Comparison of ENCODE assay signal across 10 mouse cellular contexts in genomic region chr5:77267441-77267840, GRCm38 (mm10). TPM values are rescaled to one million over a fixed set of nuclear protein-coding genes. Genes with fewer than 3 reads are reported as not detected.
A peak's percentile ranks its signal among the peaks of the same experiment; 100 is the strongest.
DNase-seq lines count a peak whose midpoint lies in the region; ATAC-seq and TF ChIP-seq lines count a peak whose summit lies in the region.
"Had no signal": no experiment of that assay in that cellular context is flagged by ENCODE, and none has a peak within 500 bp of the region (broad histone marks: within the 10 kb centered on the region; RNA-seq: fewer than 3 reads in every experiment).

No protein-coding gene starts in this region.

- no peaks in the 10 kb centered on the region for H3K27me3 ChIP-seq in heart, embryonic 10.5 days (ENCODE audit: insufficient read depth, poor library complexity, severe bottlenecking)
- H3K27me3 ChIP-seq in ES-Bruce4 (ENCODE audit: control insufficient read depth, insufficient read depth, low read length, poor library complexity, severe bottlenecking) = no peaks in the 10 kb centered on the region
- H3K27me3 ChIP-seq in hindbrain, embryonic 11.5 days (ENCODE audit: control insufficient read depth, insufficient read depth, low read length) = peaks cover 5% of the 10 kb centered on the region; the same call in 1 of the 2 replicates
- no peaks in the 10 kb centered on the region for H3K27me3 ChIP-seq in liver, embryonic 16.5 days (ENCODE audit: control insufficient read depth, insufficient read depth, low read depth, low read length)

- H3K4me2 ChIP-seq in hindbrain, embryonic 11.5 days (replicated peaks; ENCODE audit: low read depth, low read length) = peak overlapping the region; percentile 81; the same call in 1 of the 2 replicates
- peak overlapping the region; percentile 98 for H3K4me2 ChIP-seq in liver, embryonic 16.5 days (ENCODE audit: low read depth, low read length)

- ATAC-seq in hindbrain, embryonic 11.5 days (ENCODE audit: low FRiP score) = no peak
- ATAC-seq in liver, embryonic 16.5 days (ENCODE audit: low read depth) = no peak

- DNase-seq in heart, embryonic 10.5 days (ENCODE audit: low spot score) = no peak
- DNase-seq in heart, adult 11 months = no peak
- DNase-seq in hindbrain, embryonic 11.5 days (ENCODE audit: low spot score) = no peak
- DNase-seq in left cerebral cortex, postnatal 4 days = no peak
- DNase-seq in cerebellum, postnatal 25 days = no peak
- no peak for DNase-seq in urinary bladder, postnatal 25 days (ENCODE audit: low spot score)

- H3K4me1 ChIP-seq in heart, embryonic 10.5 days = peaks cover 9% of the 10 kb centered on the region
- H3K4me1 ChIP-seq in ES-Bruce4 (ENCODE audit: control insufficient read depth, insufficient read depth, low read length) = no peaks in the 10 kb centered on the region
- no peaks in the 10 kb centered on the region for H3K4me1 ChIP-seq in hindbrain, embryonic 11.5 days (replicated peaks; ENCODE audit: control insufficient read depth, insufficient read depth, low read length)
- peaks cover 5% of the 10 kb centered on the region for H3K4me1 ChIP-seq in liver, embryonic 16.5 days (ENCODE audit: control insufficient read depth, low read depth, low read length)

- H3K9ac ChIP-seq in ES-Bruce4 (ENCODE audit: low read depth, poor library complexity, severe bottlenecking) = peak overlapping the region; percentile 99
- no peak overlapping the region for H3K9ac ChIP-seq in hindbrain, embryonic 11.5 days (ENCODE audit: low read depth, low read length)
- H3K9ac ChIP-seq in liver, embryonic 16.5 days (ENCODE audit: low read depth, low read length) = no peak overlapping the region

- H3K27ac ChIP-seq in heart, embryonic 10.5 days = 0 out of 2 replicates have a peak overlapping the region, but pooled peaks have one; percentile 98
- no peak overlapping the region; the same call in 1 of the 2 replicates for H3K27ac ChIP-seq in ES-Bruce4 (ENCODE audit: insufficient read depth, low read length)
- no peak overlapping the region for H3K27ac ChIP-seq in hindbrain, embryonic 11.5 days (ENCODE audit: low read depth, low read length)
- H3K27ac ChIP-seq in liver, embryonic 16.5 days (ENCODE audit: low read length) = no peak overlapping the region

- H3K36me3 ChIP-seq in heart, embryonic 10.5 days = peaks cover 44% of the 10 kb centered on the region
- H3K36me3 ChIP-seq in ES-Bruce4 (ENCODE audit: control insufficient read depth, insufficient read depth, low read length, poor library complexity, severe bottlenecking) = peaks cover 42% of the 10 kb centered on the region
- H3K36me3 ChIP-seq in hindbrain, embryonic 11.5 days (ENCODE audit: control insufficient read depth, insufficient read depth, low read length) = peaks cover 3% of the 10 kb centered on the region; the same call in 1 of the 2 replicates
- H3K36me3 ChIP-seq in liver, embryonic 16.5 days (ENCODE audit: control insufficient read depth, insufficient read depth) = peaks cover 16% of the 10 kb centered on the region

- no peaks in the 10 kb centered on the region for H3K9me3 ChIP-seq in heart, embryonic 10.5 days
- H3K9me3 ChIP-seq in ES-Bruce4 (replicated peaks; ENCODE audit: control insufficient read depth, insufficient read depth, low read length, poor library complexity, severe bottlenecking) = no peaks in the 10 kb centered on the region
- no peaks in the 10 kb centered on the region for H3K9me3 ChIP-seq in hindbrain, embryonic 11.5 days (ENCODE audit: control insufficient read depth, low read length)
- H3K9me3 ChIP-seq in liver, embryonic 16.5 days (replicated peaks; ENCODE audit: control insufficient read depth, low read length) = 0 out of 2 replicates have a peak, but pooled peaks cover 2% of the 10 kb centered on the region

- intact Hi-C loops in left cerebral cortex, postnatal 4 days (cut with DNase I) = no loop called here

- no peak for TF ChIP-seq EP300 in ES-Bruce4 (IDR thresholded peaks at IDR 0.05; ENCODE audit: insufficient read depth, low read depth, low read length)

- TF ChIP-seq POLR2A in ES-Bruce4 (IDR thresholded peaks at IDR 0.05; ENCODE audit: insufficient read depth, low read length) = no peak

- H3K4me3 ChIP-seq in heart, embryonic 10.5 days = peak overlapping the region; percentile 96
- no peak overlapping the region for H3K4me3 ChIP-seq in ES-Bruce4 (ENCODE audit: low read depth, low read length)
- peak overlapping the region; percentile 98; the same call in 1 of the 2 replicates for H3K4me3 ChIP-seq in hindbrain, embryonic 11.5 days (ENCODE audit: low read depth, low read length)
- H3K4me3 ChIP-seq in liver, embryonic 16.5 days (ENCODE audit: low read depth, low read length) = peak overlapping the region; percentile 91

- no peak for TF ChIP-seq CTCF in ES-Bruce4 (IDR thresholded peaks at IDR 0.05; ENCODE audit: low read depth, low read length)

- WGBS in heart, embryonic 10.5 days = 63% methylated on average over 4 of the region's 4 CpGs
- 69% methylated on average over 4 of the region's 4 CpGs for WGBS in hindbrain, embryonic 11.5 days
- 68% methylated on average over 4 of the region's 4 CpGs for WGBS in liver, embryonic 16.5 days (ENCODE audit: insufficient replicate concordance)

RNA-seq across cellular contexts. Expression of gene Rest, which starts 2.1 kb away (rescaled TPM):
- polyA plus RNA-seq in heart, embryonic 10.5 days (2016; fragmentation: Nextera tagmentation; extraction: Ambion mirVana) = 23.7 and 30.8 TPM in 2 replicates
- 106 and 115 TPM in 2 replicates for polyA plus RNA-seq in ES-Bruce4 (2011; ENCODE audit: insufficient read depth, insufficient read length, low read depth, missing spikeins)
- 23.8 and 24.5 TPM in 2 replicates for polyA plus RNA-seq in hindbrain, embryonic 11.5 days (2014; fragmentation: Nextera tagmentation; extraction: Ambion mirVana)
- 5.9 and 6.1 TPM in 2 replicates for polyA plus RNA-seq in liver, embryonic 16.5 days (2015; fragmentation: Nextera tagmentation; extraction: Ambion mirVana)
- total RNA-seq in left cerebral cortex, postnatal 4 days (2021) = 1 to 10 TPM; 6.7 to 6.8 TPM

RNA-seq across cellular contexts. Expression of gene Noa1, which starts 42.4 kb away (rescaled TPM):
- polyA plus RNA-seq in heart, embryonic 10.5 days (2016; fragmentation: Nextera tagmentation; extraction: Ambion mirVana) = 25.0 and 31.6 TPM in 2 replicates
- polyA plus RNA-seq in ES-Bruce4 (2011; ENCODE audit: insufficient read depth, insufficient read length, low read depth, missing spikeins) = 17.0 and 22.5 TPM in 2 replicates
- 32.0 and 32.5 TPM in 2 replicates for polyA plus RNA-seq in hindbrain, embryonic 11.5 days (2014; fragmentation: Nextera tagmentation; extraction: Ambion mirVana)
- polyA plus RNA-seq in liver, embryonic 16.5 days (2015; fragmentation: Nextera tagmentation; extraction: Ambion mirVana) = 13.3 and 13.4 TPM in 2 replicates
- total RNA-seq in left cerebral cortex, postnatal 4 days (2021) = 10 to 100 TPM; 27.3 to 30.0 TPM

RNA-seq across cellular contexts. Expression of gene Polr2b, which starts 42.5 kb away (rescaled TPM):
- polyA plus RNA-seq in heart, embryonic 10.5 days (2016; fragmentation: Nextera tagmentation; extraction: Ambion mirVana) = 53.9 and 60.3 TPM in 2 replicates
- polyA plus RNA-seq in ES-Bruce4 (2011; ENCODE audit: insufficient read depth, insufficient read length, low read depth, missing spikeins) = 238 and 257 TPM in 2 replicates
- 86.8 and 106 TPM in 2 replicates for polyA plus RNA-seq in hindbrain, embryonic 11.5 days (2014; fragmentation: Nextera tagmentation; extraction: Ambion mirVana)
- polyA plus RNA-seq in liver, embryonic 16.5 days (2015; fragmentation: Nextera tagmentation; extraction: Ambion mirVana) = 24.9 and 25.7 TPM in 2 replicates
- total RNA-seq in left cerebral cortex, postnatal 4 days (2021) = 10 to 100 TPM; 55.4 to 59.3 TPM

RNA-seq across cellular contexts. Expression of gene Spink2, which starts 56.2 kb away (rescaled TPM):
- 4.7 and 8.5 TPM in 2 replicates for polyA plus RNA-seq in heart, embryonic 10.5 days (2016; fragmentation: Nextera tagmentation; extraction: Ambion mirVana)
- polyA plus RNA-seq in ES-Bruce4 (2011; ENCODE audit: insufficient read depth, insufficient read length, low read depth, missing spikeins) = not detected in 2 replicates
- polyA plus RNA-seq in hindbrain, embryonic 11.5 days (2014; fragmentation: Nextera tagmentation; extraction: Ambion mirVana) = 0.77 and 2.5 TPM in 2 replicates
- polyA plus RNA-seq in liver, embryonic 16.5 days (2015; fragmentation: Nextera tagmentation; extraction: Ambion mirVana) = not detected in 2 replicates
- total RNA-seq in left cerebral cortex, postnatal 4 days (2021) = not detected
- total RNA-seq: common myeloid progenitor, adult 5-6 weeks had no signal
- polyA plus RNA-seq: small intestine, adult 2 months had no signal
